Mouse (Mus musculus) neutrophil, adult 5-6 weeks (primary cell): ENCODE results near the gene Olfr1180. TPM values are rescaled to one million over a fixed set of nuclear protein-coding genes. Genes with fewer than 3 reads are reported as not detected.
"Not testable (repeated sequence)": the region's sequence is repeated elsewhere in the genome, so short reads cannot be mapped to it uniquely, and the experiment has no call there.

Experiments used
- ATAC-seq: fragments of 151-379, 151-347 bp; 2 replicates; pipeline ENCODE4 v1.8.0; 2017; ENCODE audit warnings: mild to moderate bottlenecking, moderate TSS enrichment; ENCODE audit not compliant: insufficient number of reproducible peaks, poor library complexity, low FRiP score, severe bottlenecking; ENCODE audit errors: extremely low read depth
- total RNA-seq: library from RNA; stranded (forward); fragments of 200-1000 nt; gene quantifications from 2 replicates; pipeline ENCODE4 v1.2.3, GENCODE M21; 2017

Olfr1180 gene
- not detected in 2 replicates for total RNA-seq

DNA sequence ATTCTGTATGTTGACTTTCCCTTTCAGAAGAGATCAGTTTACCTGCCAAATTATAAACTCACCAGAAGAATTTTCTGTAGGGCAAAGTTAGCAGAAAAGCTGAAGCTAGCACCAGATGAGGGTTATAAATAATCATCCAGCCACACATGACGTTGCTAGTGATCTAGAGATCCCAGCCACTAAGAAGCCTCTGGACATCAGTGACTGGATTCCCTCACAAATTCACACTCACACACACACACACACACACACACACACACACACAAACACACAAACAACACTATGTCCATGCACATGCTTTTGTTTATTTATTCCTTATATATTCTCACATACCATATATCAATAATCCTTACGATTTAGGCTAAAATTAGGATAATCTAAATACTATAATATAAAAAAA is at the start of gene Olfr1180:
TSS of gene Olfr1180 (minus strand) at position 101 of the 400 bp plus-strand sequence.
- no peak for ATAC-seq

DNA sequence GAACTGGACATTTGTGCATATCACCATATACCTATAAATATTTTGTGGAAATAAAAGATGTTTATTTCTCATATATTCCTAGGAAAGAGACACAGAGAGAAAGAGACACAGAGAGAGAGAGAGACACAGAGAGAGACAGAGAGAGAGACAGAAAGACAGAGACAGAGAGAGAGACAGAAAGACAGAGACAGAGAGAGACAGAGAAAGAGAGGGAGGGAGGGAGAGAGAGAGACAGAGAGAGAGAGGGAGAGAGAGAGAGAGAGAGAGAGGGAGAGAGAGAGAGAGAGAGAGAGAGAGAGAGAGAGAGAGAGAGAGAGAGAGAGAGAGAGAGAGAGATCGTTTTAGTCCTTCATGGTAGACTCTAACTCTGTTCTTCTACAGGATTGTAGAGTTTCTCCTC is 35.6 kb upstream of the Olfr1180 start, which contains the start of gene Olfr1183:
TSS of gene Olfr1183 (plus strand) at position 301 of the 400 bp plus-strand sequence.
- ATAC-seq, result not testable (repeated sequence)

- ATAC-seq, result no peak
These were observed 30.1 kb upstream of the Olfr1180 start, which contains the start of gene Gm13757 for GRCm38 (mm10) chr2:88449031-88449430. Gene Gm13757 (minus strand): TSS chr2:88449131.

DNA sequence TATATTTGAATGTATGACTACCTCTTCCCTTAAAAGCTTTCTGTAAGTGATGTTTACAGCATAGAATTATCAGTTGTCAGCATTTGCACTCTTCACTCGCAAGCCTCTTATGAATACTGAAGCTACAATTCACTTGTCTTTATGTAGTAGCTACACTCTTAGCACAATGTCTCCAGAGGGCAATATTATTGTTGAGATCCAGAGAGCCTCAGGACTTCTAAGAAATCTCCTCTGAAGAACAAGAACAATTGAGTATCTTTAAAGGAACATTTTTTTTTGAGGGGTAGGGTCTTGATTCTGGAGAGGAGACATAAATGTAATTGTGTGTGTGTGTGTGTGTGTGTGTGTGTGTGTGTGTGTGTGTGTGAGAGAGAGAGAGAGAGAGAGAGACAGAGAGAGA is 7.1 kb upstream of the Olfr1180 start, which contains the start of gene Olfr1181:
TSS of gene Olfr1181 (minus strand) at position 101 of the 400 bp plus-strand sequence.
- no peak for ATAC-seq

DNA sequence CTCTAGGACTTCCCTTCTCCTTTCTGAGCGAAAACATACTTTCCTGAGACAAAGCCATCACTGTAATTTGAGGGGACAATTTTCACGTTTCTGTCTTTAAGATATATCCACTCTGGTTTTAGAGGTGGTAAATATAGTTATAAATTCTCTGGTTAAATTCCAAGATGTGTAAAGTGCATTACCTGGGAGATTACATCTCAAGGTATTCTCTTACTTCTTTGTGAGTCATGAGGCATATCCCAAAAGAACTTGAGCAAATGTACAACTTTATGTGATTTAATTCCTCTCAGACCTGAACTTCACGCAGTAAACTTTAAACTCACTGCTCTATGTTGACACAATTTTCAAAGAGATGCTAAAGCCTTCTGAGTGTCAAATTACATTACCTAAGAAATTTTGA is 12.6 kb downstream of the Olfr1180 start, which contains the start of gene Olfr1179:
TSS of gene Olfr1179 (minus strand) at position 101 of the 400 bp plus-strand sequence.
- no peak for ATAC-seq

- ATAC-seq, result no peak
These were observed 32.2 kb downstream of the Olfr1180 start, which contains the start of gene Olfr1178 for GRCm38 (mm10) chr2:88386762-88387161. Gene Olfr1178 (plus strand): TSS chr2:88387062.

Other genes with a start within 250 kb of the Olfr1180 start
- gene Olfr1168, start 237.3 kb downstream of the Olfr1180 start, total RNA-seq, result not detected in 2 replicates
- not detected in 2 replicates for gene Olfr1170, start 190.8 kb downstream of the Olfr1180 start, total RNA-seq
- gene Olfr1173, start 139.3 kb downstream of the Olfr1180 start, total RNA-seq, result 0.35 TPM in 1 of 2 replicates, not detected in the other
- not detected in 2 replicates for gene Olfr1174-ps, start 104.0 kb downstream of the Olfr1180 start, total RNA-seq
- 0.12 TPM in 2 replicates for gene Olfr1175-ps, start 91.9 kb downstream of the Olfr1180 start, total RNA-seq
- gene Olfr1176, start 82.4 kb downstream of the Olfr1180 start, total RNA-seq, result 0.49 TPM in 1 of 2 replicates, not detected in the other
- gene Olfr1177-ps, start 72.7 kb downstream of the Olfr1180 start, total RNA-seq, result not detected in 2 replicates
- not detected in 2 replicates for gene Olfr1178, start 32.1 kb downstream of the Olfr1180 start, total RNA-seq
- gene Olfr1179, start 12.7 kb downstream of the Olfr1180 start, total RNA-seq, result not detected in 2 replicates
- gene Olfr1181, start 7.0 kb upstream of the Olfr1180 start, total RNA-seq, result 0.12 TPM in 1 of 2 replicates, not detected in the other
- gene Gm13757, start 30.0 kb upstream of the Olfr1180 start, total RNA-seq, result not detected in 2 replicates
- gene Olfr1183, start 35.7 kb upstream of the Olfr1180 start, total RNA-seq, result 0.12 TPM in 1 of 2 replicates, not detected in the other
- not detected in 2 replicates for gene Olfr1184, start 64.4 kb upstream of the Olfr1180 start, total RNA-seq
- not detected in 2 replicates for gene Olfr1185-ps1, start 74.2 kb upstream of the Olfr1180 start, total RNA-seq
- gene Olfr1186, start 99.4 kb upstream of the Olfr1180 start, total RNA-seq, result not detected in 2 replicates
- not detected in 2 replicates for gene Olfr1188, start 137.8 kb upstream of the Olfr1180 start, total RNA-seq
- not detected in 2 replicates for gene Olfr1189, start 167.3 kb upstream of the Olfr1180 start, total RNA-seq
- gene Olfr1191-ps1, start 221.4 kb upstream of the Olfr1180 start, total RNA-seq, result not detected in 2 replicates
- gene Olfr1192-ps1, start 229.4 kb upstream of the Olfr1180 start, total RNA-seq, result 0.12 TPM in 1 of 2 replicates, not detected in the other